Mouse (Mus musculus) bone marrow, adult 2 months (tissue): ENCODE measurements at regions not wholly inside any gene's neighbourhood (a gene's known extent, or its start where the extent isn't known, plus 50 kb on each side); places are given as distances from the start of the nearest gene placed in this dataset.

Experiments
- H3K27ac ChIP-seq: fragments of 200-500 bp; 2 replicates; pipeline ENCODE4 v1.5.1; 2012; ENCODE audit warnings: low read depth, mild to moderate bottlenecking, control low read depth, inconsistent platforms, low read length; ENCODE audit not compliant: control insufficient read depth, poor library complexity, insufficient read depth
- H3K4me1 ChIP-seq: fragments of 200-500 bp; 2 replicates; pipeline ENCODE4 v1.6.1; 2011; ENCODE audit warnings: low read length; ENCODE audit not compliant: control insufficient read depth, insufficient read depth
- H3K4me3 ChIP-seq: fragments of 200-500 bp; replicated peaks from 2 replicates; pipeline ENCODE3; 2011; ENCODE audit warnings: mild to moderate bottlenecking, low read depth, low read length, control low read depth; ENCODE audit not compliant: control insufficient read depth
- CTCF ChIP-seq: fragments of 200-500 bp; IDR thresholded peaks from 2 replicates; pipeline ENCODE4 v1.5.1; 2011; ENCODE audit warnings: low read length, control low read depth; ENCODE audit not compliant: control insufficient read depth, insufficient read depth
- POLR2A ChIP-seq: fragments of 200-500 bp; IDR thresholded peaks from 2 replicates; pipeline ENCODE4 v1.6.1; 2011; ENCODE audit warnings: low read depth, mild to moderate bottlenecking, control low read depth, low read length, borderline replicate concordance; ENCODE audit not compliant: control insufficient read depth
- WGBS: fragments of 180-500 bp; shearing (Covaris S2); methylation state at CpG from one replicate; pipeline ENCODE4 v1.1.7; 2018; 5-methylcytosine and 5-hydroxymethylcytosine counted together

DNA sequence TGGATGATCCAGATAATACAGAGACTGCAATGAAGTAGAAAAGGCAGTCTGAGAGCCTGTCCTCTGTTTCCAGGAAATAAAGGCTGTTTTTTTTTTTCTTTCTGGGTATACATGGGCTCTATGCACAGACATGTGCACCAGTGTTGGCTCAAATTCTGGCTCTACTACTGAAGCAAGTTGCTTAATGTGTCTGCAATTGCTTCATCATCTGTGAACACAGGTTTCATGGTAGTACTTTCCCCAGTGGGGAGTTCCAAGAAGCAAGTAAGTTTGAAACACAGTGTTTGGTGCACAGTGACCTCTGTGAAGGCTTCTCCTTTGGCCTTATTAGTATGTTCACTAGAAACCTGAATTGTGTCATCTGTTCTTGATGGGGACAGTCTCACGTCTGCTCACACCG lies 424.3 kb downstream of the Ccdc171 start:
- Histone ChIP-seq H3K4me3 (no peak overlapping the region), H3K4me1 (no peaks in the 10 kb centered on the region), H3K27ac (no peak overlapping the region)
- no peak for TF ChIP-seq CTCF
- TF ChIP-seq POLR2A, result no peak
- WGBS, result 84% methylated on average over 2 of the region's 2 CpGs

DNA sequence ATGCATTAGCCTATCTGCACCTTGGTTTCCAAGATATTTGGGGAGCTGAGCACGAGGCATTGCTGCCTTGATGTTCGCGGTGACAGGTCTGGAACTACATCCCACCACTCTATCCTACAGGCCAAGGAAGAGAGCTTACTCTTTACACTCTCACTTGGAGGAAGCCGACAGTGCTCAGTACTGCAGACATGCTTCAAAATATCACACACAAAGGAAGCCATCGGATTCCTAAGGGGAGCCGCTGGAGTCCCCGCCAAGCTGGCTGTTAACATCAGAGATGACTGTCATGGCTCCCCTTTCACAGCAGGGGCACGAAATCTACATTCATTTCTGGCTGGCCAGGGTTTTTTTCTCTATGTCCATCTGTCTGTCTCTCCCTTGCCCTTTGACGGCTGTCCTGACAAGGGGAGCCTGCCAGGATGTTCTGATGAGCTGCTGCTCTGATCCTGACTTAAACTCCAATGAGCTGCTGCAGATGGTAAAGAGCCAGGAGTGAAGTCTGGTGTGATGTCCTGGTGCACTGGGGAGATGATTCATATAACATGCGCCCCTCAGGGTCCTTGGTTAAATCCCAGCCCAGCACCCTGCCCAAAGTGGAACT lies 425.6 kb downstream of the Ccdc171 start:
- 83% methylated on average over 10 of the region's 10 CpGs for WGBS
- H3K4me1 ChIP-seq, result no peaks in the 10 kb centered on the region
- H3K27ac ChIP-seq, result no peak overlapping the region
- TF ChIP-seq POLR2A, result no peak
- no peak for TF ChIP-seq CTCF
- H3K4me3 ChIP-seq, result no peak overlapping the region

DNA sequence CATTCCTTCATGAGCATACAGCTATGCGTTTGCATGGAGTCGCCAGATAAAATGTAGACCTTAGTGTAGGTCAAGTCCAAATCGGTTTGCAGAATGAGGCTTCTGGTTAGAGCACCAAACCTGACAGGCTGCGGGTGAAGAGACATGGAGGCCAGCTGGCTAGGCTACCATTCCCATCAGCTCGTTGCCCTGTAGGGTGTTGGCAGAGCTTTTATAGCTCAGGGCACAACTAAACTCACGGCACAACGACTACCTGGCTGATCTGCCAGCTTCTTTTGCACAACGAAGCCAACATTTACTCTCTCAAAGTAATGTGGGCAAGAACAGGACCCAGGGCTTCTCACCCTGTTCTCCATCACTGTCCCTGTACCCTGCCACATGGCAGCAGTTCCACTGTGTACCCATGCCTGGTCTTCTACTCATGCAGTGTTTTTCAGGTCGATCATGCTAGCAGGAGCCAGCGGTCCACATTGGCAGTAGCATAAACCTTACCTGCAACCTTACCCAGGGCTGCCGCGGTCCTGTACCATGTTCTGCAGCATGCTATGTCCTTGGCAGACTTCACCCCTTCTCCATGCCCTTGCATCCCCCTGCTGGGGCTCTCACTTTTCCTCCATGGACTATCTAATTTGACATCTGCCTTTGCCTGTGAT lies 431.0 kb downstream of the Ccdc171 start:
- Histone ChIP-seq H3K4me1 (no peaks in the 10 kb centered on the region), H3K4me3 (no peak overlapping the region), H3K27ac (no peak overlapping the region)
- no peak for TF ChIP-seq POLR2A
- no peak for TF ChIP-seq CTCF
- WGBS, result 83% methylated on average over 12 of the region's 12 CpGs

DNA sequence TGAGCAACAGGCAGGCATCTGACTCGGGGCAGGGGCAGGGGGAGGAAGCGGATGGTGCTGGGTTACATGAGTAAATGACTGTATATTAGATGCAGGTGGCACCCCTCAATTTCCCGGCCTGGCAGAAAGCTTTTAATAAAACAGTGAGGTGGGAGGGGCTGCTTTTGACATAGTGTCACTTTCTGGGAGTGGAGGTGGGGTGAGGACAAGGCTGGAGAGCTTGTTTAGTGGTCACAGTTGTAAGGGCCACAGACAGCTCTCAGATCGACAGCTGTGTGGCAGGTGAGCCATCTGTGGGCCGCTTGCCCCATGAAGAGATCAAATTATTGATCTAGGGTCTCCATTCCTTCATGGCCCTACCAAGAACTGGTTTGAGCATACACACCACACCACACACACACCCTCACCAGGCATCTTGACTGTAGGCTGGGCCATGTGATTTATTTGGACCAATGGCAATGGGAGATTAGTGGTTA lies 431.9 kb downstream of the Ccdc171 start:
- WGBS, result 50% methylated on average over 5 of the region's 5 CpGs
- TF ChIP-seq CTCF, result no peak
- no peak for TF ChIP-seq POLR2A
- Histone ChIP-seq H3K4me1 (no peaks in the 10 kb centered on the region), H3K27ac (no peak overlapping the region), H3K4me3 (no peak overlapping the region)

DNA sequence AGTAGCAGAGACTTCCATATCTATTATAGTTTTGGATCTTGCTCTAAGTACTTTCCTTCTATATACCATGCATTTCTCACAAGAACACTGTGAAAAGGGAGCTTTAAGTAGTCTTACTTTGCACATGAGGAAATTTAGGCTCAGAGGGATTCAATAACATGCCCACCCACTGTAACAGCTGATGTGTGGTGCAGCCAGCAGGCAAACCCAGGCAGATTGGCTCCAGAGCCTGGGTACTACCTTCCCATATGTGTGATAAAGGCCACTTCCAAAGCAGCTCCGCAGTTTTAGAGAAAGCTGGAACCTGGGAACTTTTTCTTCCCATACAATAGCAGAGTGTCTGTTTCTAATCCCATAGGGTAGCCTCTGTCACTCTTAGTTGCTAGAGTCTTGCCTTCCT lies 441.6 kb downstream of the Ccdc171 start:
- WGBS, result 79% methylated on average over 1 of the region's 1 CpGs
- TF ChIP-seq POLR2A, result no peak
- TF ChIP-seq CTCF, result no peak
- H3K27ac ChIP-seq, result no peak overlapping the region
- H3K4me1 ChIP-seq, result no peaks in the 10 kb centered on the region
- no peak overlapping the region for H3K4me3 ChIP-seq

DNA sequence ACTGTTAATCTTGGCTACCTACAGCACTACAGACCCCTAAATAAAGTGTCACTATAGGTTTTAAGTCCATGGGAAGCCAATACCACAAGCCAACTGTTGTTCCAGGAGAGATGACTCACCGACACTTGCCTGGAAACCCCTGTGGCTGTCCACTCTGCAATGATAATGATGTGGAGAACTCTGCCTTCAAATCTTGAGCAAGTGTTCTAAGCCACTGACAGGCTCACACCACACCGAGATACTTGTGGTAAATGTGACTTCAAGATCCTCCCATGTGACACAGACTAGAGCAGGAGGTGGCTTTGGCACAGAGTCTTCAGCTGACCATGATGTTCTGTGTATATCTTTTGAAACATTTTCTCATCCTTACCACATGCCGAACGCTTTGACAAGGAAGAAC lies 447.8 kb downstream of the Ccdc171 start:
- WGBS, result 33% methylated on average over 4 of the region's 4 CpGs
- Histone ChIP-seq H3K4me1 (no peaks in the 10 kb centered on the region), H3K4me3 (no peak overlapping the region), H3K27ac (no peak overlapping the region)
- TF ChIP-seq POLR2A (no peak), CTCF (no peak)

DNA sequence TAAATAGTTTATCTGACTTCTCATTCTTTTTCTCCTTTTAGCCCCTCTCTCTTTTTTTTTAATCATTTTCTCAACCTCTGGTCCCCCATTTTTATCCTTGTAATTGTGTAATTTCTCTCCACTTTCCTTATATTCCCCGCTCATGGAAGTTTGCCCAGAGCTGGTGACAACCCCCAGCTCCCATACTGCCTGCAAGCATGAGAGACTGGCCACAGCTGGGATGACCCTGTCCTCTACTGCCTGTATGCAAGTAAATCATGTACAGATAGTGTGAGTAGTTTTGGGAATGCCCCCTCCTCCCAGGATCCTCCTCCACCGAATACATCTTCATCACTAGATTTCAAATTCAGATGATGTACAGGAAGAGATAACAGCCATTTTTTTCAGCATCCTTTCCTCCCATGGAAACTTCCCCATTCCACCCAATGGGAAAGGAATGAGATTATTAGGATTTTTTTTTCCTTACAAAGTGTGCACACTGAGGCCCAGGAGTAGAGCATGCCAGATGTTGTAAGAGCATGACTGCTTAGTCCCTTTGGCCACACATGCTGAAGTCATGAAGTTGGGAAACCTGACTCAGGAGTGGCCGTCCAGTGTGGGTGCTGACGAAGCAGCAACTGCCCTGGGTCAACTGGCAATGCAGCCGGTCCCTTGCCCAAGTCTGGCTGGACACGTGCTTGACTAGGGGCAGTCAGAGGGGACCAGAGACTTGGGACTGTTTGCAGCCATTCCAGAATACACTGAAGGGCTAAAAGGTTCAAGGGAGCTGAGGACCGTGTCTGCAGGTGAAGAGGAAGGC lies 449.1 kb downstream of the Ccdc171 start:
- H3K4me1 ChIP-seq, result no peaks in the 10 kb centered on the region
- H3K4me3 ChIP-seq, result no peak overlapping the region
- H3K27ac ChIP-seq, result no peak overlapping the region
- WGBS, result 41% methylated on average over 7 of the region's 7 CpGs
- no peak for TF ChIP-seq POLR2A
- TF ChIP-seq CTCF, result no peak

DNA sequence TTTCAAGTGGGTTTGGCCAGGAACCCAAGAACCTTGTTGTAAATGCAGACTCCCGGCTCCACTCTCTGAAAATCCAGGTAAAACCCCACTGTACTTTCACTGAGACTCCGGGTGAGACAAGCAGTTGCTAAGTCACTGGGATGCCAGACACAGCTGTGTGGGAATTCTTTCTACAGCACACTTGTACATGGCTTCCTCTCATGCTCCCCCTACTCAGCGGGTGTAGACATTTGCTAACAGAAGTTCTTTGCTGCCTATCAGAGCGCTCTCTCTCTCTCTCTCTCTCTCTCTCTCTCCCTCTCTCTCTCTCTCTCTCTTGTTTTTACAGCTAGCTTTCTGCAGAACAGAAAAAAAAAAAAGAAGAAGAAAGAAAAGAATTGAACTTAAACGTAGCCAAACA lies 450.2 kb downstream of the Ccdc171 start:
- Histone ChIP-seq H3K4me3 (no peak overlapping the region), H3K27ac (no peak overlapping the region), H3K4me1 (no peaks in the 10 kb centered on the region)
- 57% methylated on average over 5 of the region's 5 CpGs for WGBS
- TF ChIP-seq CTCF, result no peak
- TF ChIP-seq POLR2A, result no peak
